Mouse (Mus musculus) limb, embryonic 13.5 days (tissue): ENCODE data around the gene Rtl9. TPM values are rescaled to one million over a fixed set of nuclear protein-coding genes. Genes with fewer than 3 reads are reported as not detected.

Experiments
- ATAC-seq: fragments of 200-750 bp; cut with Nextera tagmentation; 2 replicates; pipeline ENCODE4 v1.8.0; 2017; ENCODE audit warnings: low read depth, moderate number of reproducible peaks, moderate TSS enrichment; ENCODE audit not compliant: low FRiP score
- H3K27ac ChIP-seq: fragments of 300-500 bp; sonication (generic); 2 replicates; pipeline ENCODE4 v1.5.1; 2015; ENCODE audit warnings: inconsistent platforms, mild to moderate bottlenecking, moderate library complexity
- H3K27me3 ChIP-seq: fragments of 300-500 bp; sonication (generic); 2 replicates; pipeline ENCODE4 v1.6.1; 2015; ENCODE audit warnings: mild to moderate bottlenecking, inconsistent platforms
- H3K36me3 ChIP-seq: fragments of 300-500 bp; sonication (generic); 2 replicates; pipeline ENCODE4 v1.6.1; 2015; ENCODE audit warnings: inconsistent platforms, mild to moderate bottlenecking, moderate library complexity
- H3K4me1 ChIP-seq: fragments of 300-500 bp; sonication (generic); 2 replicates; pipeline ENCODE4 v1.6.1; 2015; ENCODE audit warnings: inconsistent platforms
- H3K4me2 ChIP-seq: fragments of 300-500 bp; sonication (generic); replicated peaks from 2 replicates; pipeline ENCODE4 v1.6.1; 2015; ENCODE audit warnings: inconsistent platforms, mild to moderate bottlenecking, moderate library complexity
- H3K4me3 ChIP-seq: fragments of 300-500 bp; sonication (generic); 2 replicates; pipeline ENCODE4 v1.5.1; 2015; ENCODE audit warnings: moderate library complexity, mild to moderate bottlenecking, inconsistent platforms
- H3K9ac ChIP-seq: fragments of 300-500 bp; sonication (generic); 2 replicates; pipeline ENCODE4 v1.6.1; 2015; ENCODE audit warnings: mild to moderate bottlenecking, inconsistent platforms
- H3K9me3 ChIP-seq: fragments of 300-500 bp; sonication (generic); 2 replicates; pipeline ENCODE4 v1.6.1; 2016; ENCODE audit warnings: inconsistent platforms
- WGBS: fragments of 180-500 bp; shearing (Covaris S2); methylation state at CpG from one replicate; pipeline ENCODE4 v1.1.7; 2015; 5-methylcytosine and 5-hydroxymethylcytosine counted together
- polyA plus RNA-seq: library from polyadenylated mRNA; unstranded; fragments of >200 nt; fragmentation: Nextera tagmentation; extraction: Ambion mirVana; gene quantifications from 2 replicates; pipeline ENCODE4 v1.2.1, GENCODE M21; 2015

Rtl9 gene
- 0.41 and 0.60 TPM in 2 replicates for polyA plus RNA-seq

GRCm38 (mm10) chrX:143099044-143099754 lies at the start of gene Rtl9:
Gene Rtl9, plus strand, starts transcription at chrX:143099594.
- no peaks in the 10 kb centered on the region for H3K36me3 ChIP-seq
- H3K27ac ChIP-seq = no peak within 1 kb of the TSS
- H3K9ac ChIP-seq = no peak within 1 kb of the TSS
- no peak within 1 kb of the TSS for H3K4me3 ChIP-seq
- no peaks in the 10 kb centered on the region for H3K9me3 ChIP-seq
- H3K4me2 ChIP-seq = no peak within 1 kb of the TSS
- H3K27me3 ChIP-seq = peaks cover 42% of the 10 kb centered on the region; the same call in 1 of the 2 replicates
- 100% methylated on average over 1 of the region's 1 CpGs for WGBS
- H3K4me1 ChIP-seq = no peaks in the 10 kb centered on the region
- ATAC-seq = no peak

- Histone ChIP-seq H3K4me1 (peaks cover 6% of the 10 kb centered on the region; the same call in 1 of the 2 replicates), H3K4me2 (no peak overlapping the region), H3K9ac (no peak overlapping the region), H3K4me3 (no peak overlapping the region), H3K36me3 (no peaks in the 10 kb centered on the region), H3K9me3 (no peaks in the 10 kb centered on the region), H3K27ac (no peak overlapping the region), H3K27me3 (peaks cover 14% of the 10 kb centered on the region)
- no peak for ATAC-seq
Observed at GRCm38 (mm10) chrX:143051478-143051877, 47.9 kb upstream of the Rtl9 start.

- no peak for ATAC-seq
- Histone ChIP-seq H3K27me3 (peaks cover 11% of the 10 kb centered on the region), H3K36me3 (no peaks in the 10 kb centered on the region), H3K9ac (no peak overlapping the region), H3K27ac (no peak overlapping the region), H3K4me2 (no peak overlapping the region), H3K4me1 (peaks cover 6% of the 10 kb centered on the region; the same call in 1 of the 2 replicates), H3K4me3 (no peak overlapping the region), H3K9me3 (no peaks in the 10 kb centered on the region)
- WGBS = 75% methylated on average over 4 of the region's 4 CpGs
Observed at GRCm38 (mm10) chrX:143051921-143052320, 47.5 kb upstream of the Rtl9 start.

GRCm38 (mm10) chrX:143058829-143059228 lies 40.6 kb upstream of the Rtl9 start:
- Histone ChIP-seq H3K4me1 (peaks cover 9% of the 10 kb centered on the region; the same call in 1 of the 2 replicates), H3K27me3 (peaks cover 25% of the 10 kb centered on the region; the same call in 1 of the 2 replicates), H3K9ac (no peak overlapping the region), H3K27ac (no peak overlapping the region), H3K4me2 (peak overlapping the region; percentile 57), H3K4me3 (peak overlapping the region; percentile 26; the same call in 1 of the 2 replicates), H3K36me3 (no peaks in the 10 kb centered on the region), H3K9me3 (no peaks in the 10 kb centered on the region)
- WGBS = 3% methylated on average over 12 of the region's 12 CpGs
- peak; percentile 61 for ATAC-seq

- H3K9me3 ChIP-seq = no peaks in the 10 kb centered on the region
- no peak overlapping the region for H3K4me2 ChIP-seq
- no peaks in the 10 kb centered on the region for H3K36me3 ChIP-seq
- H3K4me1 ChIP-seq = peaks cover 15% of the 10 kb centered on the region; the same call in 1 of the 2 replicates
- H3K27ac ChIP-seq = peak overlapping the region; percentile 67; the same call in 1 of the 2 replicates
- WGBS = 41% methylated on average over 11 of the region's 11 CpGs
- H3K4me3 ChIP-seq = no peak overlapping the region
- H3K27me3 ChIP-seq = peaks cover 30% of the 10 kb centered on the region; the same call in 1 of the 2 replicates
- H3K9ac ChIP-seq = no peak overlapping the region
- ATAC-seq = peak; percentile 53; the same call in 1 of the 2 replicates
Observed at GRCm38 (mm10) chrX:143062641-143063355, 36.6 kb upstream of the Rtl9 start.

- 61% methylated on average over 7 of the region's 7 CpGs for WGBS
- no peak overlapping the region for H3K9ac ChIP-seq
- no peak overlapping the region for H3K4me3 ChIP-seq
- H3K27ac ChIP-seq = no peak overlapping the region; the same call in 1 of the 2 replicates
- H3K4me2 ChIP-seq = no peak overlapping the region
- ATAC-seq = no peak
- H3K4me1 ChIP-seq = peaks cover 15% of the 10 kb centered on the region; the same call in 1 of the 2 replicates
- no peaks in the 10 kb centered on the region for H3K36me3 ChIP-seq
- peaks cover 31% of the 10 kb centered on the region; the same call in 1 of the 2 replicates for H3K27me3 ChIP-seq
- H3K9me3 ChIP-seq = no peaks in the 10 kb centered on the region
Observed at GRCm38 (mm10) chrX:143063780-143064179, 35.6 kb upstream of the Rtl9 start.

GRCm38 (mm10) chrX:143064288-143064687 lies 35.1 kb upstream of the Rtl9 start:
- Histone ChIP-seq H3K27ac (no peak overlapping the region), H3K27me3 (peaks cover 30% of the 10 kb centered on the region; the same call in 1 of the 2 replicates), H3K4me2 (no peak overlapping the region), H3K9ac (no peak overlapping the region), H3K9me3 (no peaks in the 10 kb centered on the region), H3K4me3 (no peak overlapping the region), H3K36me3 (no peaks in the 10 kb centered on the region), H3K4me1 (peaks cover 15% of the 10 kb centered on the region; the same call in 1 of the 2 replicates)
- 60% methylated on average over 9 of the region's 9 CpGs for WGBS
- ATAC-seq = no peak

GRCm38 (mm10) chrX:143066320-143067114 lies 32.9 kb upstream of the Rtl9 start:
- Histone ChIP-seq H3K4me1 (peaks cover 15% of the 10 kb centered on the region; the same call in 1 of the 2 replicates), H3K36me3 (no peaks in the 10 kb centered on the region), H3K4me2 (0 out of 2 replicates have a peak overlapping the region, but pooled peaks have one; percentile 3), H3K27me3 (peaks cover 18% of the 10 kb centered on the region; the same call in 1 of the 2 replicates), H3K27ac (no peak overlapping the region; the same call in 1 of the 2 replicates), H3K9me3 (no peaks in the 10 kb centered on the region), H3K9ac (no peak overlapping the region), H3K4me3 (no peak overlapping the region)
- ATAC-seq = no peak
- WGBS = 33% methylated on average over 17 of the region's 17 CpGs

GRCm38 (mm10) chrX:143067115-143067514 lies 32.3 kb upstream of the Rtl9 start:
- H3K4me3 ChIP-seq = no peak overlapping the region
- no peak overlapping the region for H3K9ac ChIP-seq
- H3K9me3 ChIP-seq = no peaks in the 10 kb centered on the region
- H3K4me2 ChIP-seq = no peak overlapping the region
- H3K27ac ChIP-seq = no peak overlapping the region
- H3K36me3 ChIP-seq = no peaks in the 10 kb centered on the region
- ATAC-seq = no peak
- peaks cover 15% of the 10 kb centered on the region; the same call in 1 of the 2 replicates for H3K4me1 ChIP-seq
- peaks cover 21% of the 10 kb centered on the region; the same call in 1 of the 2 replicates for H3K27me3 ChIP-seq
- 96% methylated on average over 1 of the region's 1 CpGs for WGBS

GRCm38 (mm10) chrX:143067576-143067975 lies 31.8 kb upstream of the Rtl9 start:
- no peaks in the 10 kb centered on the region for H3K36me3 ChIP-seq
- H3K9ac ChIP-seq = no peak overlapping the region
- no peaks in the 10 kb centered on the region for H3K9me3 ChIP-seq
- H3K4me2 ChIP-seq = no peak overlapping the region
- H3K27me3 ChIP-seq = peaks cover 21% of the 10 kb centered on the region; the same call in 1 of the 2 replicates
- H3K4me1 ChIP-seq = peaks cover 11% of the 10 kb centered on the region; the same call in 1 of the 2 replicates
- no peak overlapping the region for H3K4me3 ChIP-seq
- WGBS = 53% methylated on average over 5 of the region's 5 CpGs
- ATAC-seq = no peak
- no peak overlapping the region for H3K27ac ChIP-seq
